Mouse (Mus musculus) kidney, adult 2 months (tissue): Measurements from ENCODE around the gene Arid1b. TPM values are rescaled to one million over a fixed set of nuclear protein-coding genes. Genes with fewer than 3 reads are reported as not detected.

ENCODE experiments used
- DNase-seq: peaks from one replicate; pipeline ENCODE4 v3.0.0; 2021
- H3K27ac ChIP-seq: fragments of 200-500 bp; 2 replicates; pipeline ENCODE4 v1.5.1; 2012; ENCODE audit warnings: low read depth, low read length, control low read depth, inconsistent platforms; ENCODE audit not compliant: insufficient read depth
- H3K27me3 ChIP-seq: fragments of 200-500 bp; replicated peaks from 2 replicates; pipeline ENCODE4 v1.6.1; 2012; ENCODE audit warnings: mild to moderate bottlenecking, moderate library complexity, low read length, inconsistent platforms; ENCODE audit not compliant: control insufficient read depth, insufficient read depth
- H3K36me3 ChIP-seq: fragments of 200-500 bp; 2 replicates; pipeline ENCODE4 v1.6.1; 2012; ENCODE audit warnings: mild to moderate bottlenecking, moderate library complexity, low read length, inconsistent platforms; ENCODE audit not compliant: control insufficient read depth, insufficient read depth
- H3K4me1 ChIP-seq: fragments of 200-500 bp; 2 replicates; pipeline ENCODE4 v1.6.1; 2011; ENCODE audit warnings: low read length; ENCODE audit not compliant: control insufficient read depth, insufficient read depth
- H3K4me3 ChIP-seq: fragments of 200-500 bp; 2 replicates; pipeline ENCODE4 v1.5.1; 2011; ENCODE audit warnings: mild to moderate bottlenecking, low read depth, low read length, control low read depth; ENCODE audit not compliant: insufficient read depth
- CTCF ChIP-seq: fragments of 200-500 bp; conservative IDR thresholded peaks from 2 replicates; pipeline ENCODE4 v1.5.1; 2011; ENCODE audit warnings: low read depth, mild to moderate bottlenecking, control low read depth, low read length, moderate library complexity, mixed read lengths; ENCODE audit not compliant: insufficient read depth, insufficient read length
- POLR2A ChIP-seq: fragments of 200-500 bp; IDR thresholded peaks from one replicate; pipeline ENCODE4 v1.6.1; 2011; ENCODE audit warnings: low read depth, low read length, control low read depth
- WGBS: fragments of 180-500 bp; shearing (Covaris S2); methylation state at CpG from one replicate; pipeline ENCODE4 v1.1.7; 2018; 5-methylcytosine and 5-hydroxymethylcytosine counted together
- polyA plus RNA-seq: library from polyadenylated mRNA; depleted of rRNA; stranded (reverse); fragments of >200 nt; gene quantifications from 2 replicates; pipeline ENCODE4 v1.2.3, GENCODE M21; 2012

The Arid1b gene
- polyA plus RNA-seq, 1 experiment, result 20.6 TPM

- 58% methylated on average over 4 of the region's 4 CpGs for WGBS
- H3K27me3 ChIP-seq, result no peaks in the 10 kb centered on the region
- H3K4me1 ChIP-seq, result peaks cover 34% of the 10 kb centered on the region
- TF ChIP-seq POLR2A (no peak), CTCF (no peak)
- H3K36me3 ChIP-seq, result no peaks in the 10 kb centered on the region
- no peak overlapping the region for H3K4me3 ChIP-seq
- no peak for DNase-seq
- peak overlapping the region; percentile 2; the same call in 1 of the 2 replicates for H3K27ac ChIP-seq
These were observed 53.2 kb downstream of the Arid1b start for GRCm38 (mm10) chr17:5047373-5047772.

- peak overlapping the region; percentile 70; the same call in 1 of the 2 replicates for H3K27ac ChIP-seq
- H3K4me1 ChIP-seq, result peaks cover 40% of the 10 kb centered on the region
- H3K36me3 ChIP-seq, result no peaks in the 10 kb centered on the region
- whole genome bisulfite sequencing, result 40% methylated on average over 8 of the region's 8 CpGs
- TF ChIP-seq POLR2A (no peak), CTCF (no peak)
- no peak overlapping the region for H3K4me3 ChIP-seq
- peak; percentile 80 for DNase-seq
- no peaks in the 10 kb centered on the region for H3K27me3 ChIP-seq
These were observed 56.1 kb downstream of the Arid1b start for GRCm38 (mm10) chr17:5050266-5050665.

- Histone ChIP-seq H3K36me3 (no peaks in the 10 kb centered on the region), H3K4me1 (peaks cover 37% of the 10 kb centered on the region), H3K27ac (no peak overlapping the region), H3K27me3 (no peaks in the 10 kb centered on the region), H3K4me3 (no peak overlapping the region)
- WGBS, result 68% methylated on average over 7 of the region's 7 CpGs
- TF ChIP-seq CTCF (no peak), POLR2A (no peak)
- DNase-seq, result no peak
These were observed 56.9 kb downstream of the Arid1b start for GRCm38 (mm10) chr17:5050970-5051530.

GRCm38 (mm10) chr17:5052091-5052799 lies 58.1 kb downstream of the Arid1b start:
- 59% methylated on average over 10 of the region's 10 CpGs for WGBS
- TF ChIP-seq POLR2A (no peak), CTCF (no peak)
- H3K4me3 ChIP-seq, result no peak overlapping the region
- no peak overlapping the region for H3K27ac ChIP-seq
- H3K36me3 ChIP-seq, result no peaks in the 10 kb centered on the region
- no peaks in the 10 kb centered on the region for H3K27me3 ChIP-seq
- H3K4me1 ChIP-seq, result peaks cover 44% of the 10 kb centered on the region
- DNase-seq, result no peak

GRCm38 (mm10) chr17:5052800-5053179 lies 58.7 kb downstream of the Arid1b start:
- Histone ChIP-seq H3K4me3 (no peak overlapping the region), H3K27me3 (no peaks in the 10 kb centered on the region), H3K27ac (no peak overlapping the region), H3K36me3 (no peaks in the 10 kb centered on the region), H3K4me1 (peaks cover 45% of the 10 kb centered on the region)
- DNase-seq, result no peak
- WGBS, result 60% methylated on average over 4 of the region's 4 CpGs
- TF ChIP-seq CTCF (no peak), POLR2A (no peak)

GRCm38 (mm10) chr17:5053201-5053600 lies 59.1 kb downstream of the Arid1b start:
- H3K4me3 ChIP-seq, result no peak overlapping the region
- no peaks in the 10 kb centered on the region for H3K27me3 ChIP-seq
- no peak overlapping the region for H3K27ac ChIP-seq
- H3K36me3 ChIP-seq, result no peaks in the 10 kb centered on the region
- DNase-seq, result no peak
- TF ChIP-seq CTCF (no peak), POLR2A (no peak)
- WGBS, result 66% methylated on average over 16 of the region's 16 CpGs
- peaks cover 47% of the 10 kb centered on the region for H3K4me1 ChIP-seq

DNA sequence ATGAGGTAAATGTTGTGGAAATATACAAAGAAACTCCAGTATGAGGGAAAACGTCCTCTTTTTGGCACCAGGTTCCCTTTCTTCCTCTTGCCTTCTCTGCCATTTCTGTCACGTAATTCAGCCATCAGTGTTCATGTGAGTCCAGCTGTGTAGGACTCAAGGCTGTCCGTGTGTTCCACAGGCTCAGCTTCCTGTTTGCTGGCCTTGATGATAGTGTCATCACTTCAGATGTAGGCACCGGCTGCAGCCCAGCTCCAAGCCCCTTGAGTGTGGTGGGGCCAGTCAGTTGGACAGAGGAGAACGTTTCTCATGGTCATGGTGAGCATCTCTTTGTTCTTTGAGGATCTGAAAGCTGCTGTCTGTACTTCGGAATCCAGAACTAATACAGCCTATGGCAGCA lies 61.3 kb downstream of the Arid1b start:
- Histone ChIP-seq H3K4me1 (peaks cover 55% of the 10 kb centered on the region), H3K27me3 (no peaks in the 10 kb centered on the region), H3K27ac (no peak overlapping the region), H3K4me3 (no peak overlapping the region), H3K36me3 (no peaks in the 10 kb centered on the region)
- 68% methylated on average over 6 of the region's 6 CpGs for WGBS
- TF ChIP-seq POLR2A (no peak), CTCF (no peak)
- no peak for DNase-seq
